Mouse (Mus musculus) stomach, postnatal 0 days (tissue): Measurements from ENCODE around the gene Hist1h4a.

Experiments
- CTCF ChIP-seq: IDR thresholded peaks from 2 replicates; pipeline ENCODE4 v1.5.1; 2016; ENCODE audit warnings: antibody characterized with exemption, low read depth, mild to moderate bottlenecking, moderate library complexity
- EP300 ChIP-seq: optimal IDR thresholded peaks from 2 replicates; pipeline ENCODE3; 2016; ENCODE audit warnings: antibody characterized with exemption

GRCm38 (mm10) chr13:23730479-23730878 is 30.6 kb downstream of the Hist1h4a start:
- TF ChIP-seq EP300, result no peak
- no peak for TF ChIP-seq CTCF
